Mouse (Mus musculus) MEL (cell line): ENCODE data around the gene Tmem248. TPM values are rescaled to one million over a fixed set of nuclear protein-coding genes. Genes with fewer than 3 reads are reported as not detected.

Experiments used
- DNase-seq: peaks from one replicate; pipeline ENCODE4 v3.0.0; 2011; ENCODE audit warnings: low read depth, low spot score
- H3K27ac ChIP-seq: 2 replicates; pipeline ENCODE4 v1.5.1; 2012; ENCODE audit warnings: low read depth, mild to moderate bottlenecking, control low read depth, low read length, moderate library complexity; ENCODE audit not compliant: control insufficient read depth
- H3K27me3 ChIP-seq, 2 experiments: fragments of 150-350 bp in 1 of 2; sonication (generic) in 1 of 2; 2 replicates each; pipeline ENCODE4 v1.6.1; 2012; ENCODE audit warnings: low read length in 2 of 2, mild to moderate bottlenecking in 2 of 2, improper control_type of control experiment in 1 of 2, moderate library complexity in 1 of 2; ENCODE audit not compliant: insufficient read depth in 2 of 2, control insufficient read depth in 1 of 2
- H3K36me3 ChIP-seq, 2 experiments: 2 replicates each; pipeline ENCODE4 v1.6.1; 2012 to 2014; ENCODE audit warnings: low read length in 2 of 2, improper control_type of control experiment in 1 of 2, inconsistent platforms in 1 of 2, mild to moderate bottlenecking in 1 of 2; ENCODE audit not compliant: insufficient read depth in 2 of 2, control insufficient read depth in 1 of 2
- H3K4me1 ChIP-seq, 2 experiments: fragments of 150-350 bp in 1 of 2; sonication (generic) in 1 of 2; 2 replicates each; pipeline ENCODE4 v1.6.1; 2012; ENCODE audit warnings: low read length in 2 of 2, improper control_type of control experiment in 1 of 2, mild to moderate bottlenecking in 1 of 2; ENCODE audit not compliant: insufficient read depth in 2 of 2, control insufficient read depth in 1 of 2
- H3K4me3 ChIP-seq, 2 experiments: fragments of 150-350 bp in 1 of 2; sonication (generic) in 1 of 2; 2 replicates each; pipeline ENCODE4 v1.5.1; 2012; ENCODE audit warnings: low read depth in 2 of 2, low read length in 2 of 2, mild to moderate bottlenecking in 2 of 2, moderate library complexity in 2 of 2, control low read depth in 1 of 2, improper control_type of control experiment in 1 of 2; ENCODE audit not compliant: control insufficient read depth in 1 of 2, insufficient read depth in 1 of 2
- H3K79me2 ChIP-seq: 2 replicates; pipeline ENCODE4 v1.6.1; 2012; ENCODE audit warnings: mild to moderate bottlenecking, low read length, moderate library complexity; ENCODE audit not compliant: control insufficient read depth, poor library complexity, insufficient read depth
- H3K9ac ChIP-seq: 2 replicates; pipeline ENCODE4 v1.6.1; 2012; ENCODE audit warnings: low read depth, mild to moderate bottlenecking, control low read depth, low read length, moderate library complexity; ENCODE audit not compliant: control insufficient read depth, poor library complexity, severe bottlenecking
- H3K9me3 ChIP-seq: fragments of 150-350 bp; sonication (generic); replicated peaks from 2 replicates; pipeline ENCODE4 v1.6.1; 2012; ENCODE audit warnings: mild to moderate bottlenecking, low read length, improper control_type of control experiment, moderate library complexity; ENCODE audit not compliant: insufficient read depth
- CHD1 ChIP-seq: IDR thresholded peaks from 2 replicates; pipeline ENCODE4 v1.6.1; 2012; ENCODE audit warnings: low read depth, mild to moderate bottlenecking, inconsistent platforms, low read length, improper control_type of control experiment
- CHD2 ChIP-seq: IDR thresholded peaks from 2 replicates; pipeline ENCODE4 v1.6.1; 2011; ENCODE audit warnings: low read length, improper control_type of control experiment
- EP300 ChIP-seq, 2 experiments: IDR thresholded peaks; 2 replicates each; pipeline ENCODE4 v1.6.1; 2011; ENCODE audit warnings: improper control_type of control experiment in 2 of 2, low read length in 2 of 2, low read depth in 1 of 2, mild to moderate bottlenecking in 1 of 2
- GATA1 ChIP-seq: IDR thresholded peaks from 2 replicates; pipeline ENCODE4 v1.6.1; 2011; ENCODE audit warnings: low read depth, low read length, improper control_type of control experiment
- HCFC1 ChIP-seq: IDR thresholded peaks from 2 replicates; pipeline ENCODE4 v1.6.1; 2012; ENCODE audit warnings: low read depth, mild to moderate bottlenecking, inconsistent platforms, low read length, improper control_type of control experiment, moderate library complexity
- JUND ChIP-seq: IDR thresholded peaks from 2 replicates; pipeline ENCODE4 v1.6.1; 2011; ENCODE audit warnings: low read depth, mild to moderate bottlenecking, improper control_type of control experiment, low read length
- NELFE ChIP-seq: IDR thresholded peaks from 2 replicates; pipeline ENCODE4 v1.6.1; 2011; ENCODE audit warnings: low read depth, low read length, improper control_type of control experiment
- POLR2AphosphoS2 ChIP-seq: IDR thresholded peaks from 2 replicates; pipeline ENCODE4 v1.6.1; 2011; ENCODE audit warnings: low read length, improper control_type of control experiment
- POLR2AphosphoS5 ChIP-seq: IDR thresholded peaks from 2 replicates; pipeline ENCODE4 v1.6.1; 2012; ENCODE audit warnings: low read depth, borderline replicate concordance, mild to moderate bottlenecking, inconsistent platforms, low read length, moderate library complexity, mixed read lengths
- RAD21 ChIP-seq: IDR thresholded peaks from 2 replicates; pipeline ENCODE4 v1.6.1; 2011; ENCODE audit warnings: mild to moderate bottlenecking, low read depth, low read length, improper control_type of control experiment
- TAL1 ChIP-seq: IDR thresholded peaks from 2 replicates; pipeline ENCODE4 v1.6.1; 2012; ENCODE audit warnings: mild to moderate bottlenecking, inconsistent platforms, low read length, moderate library complexity, mixed read lengths
- USF1 ChIP-seq: IDR thresholded peaks from 2 replicates; pipeline ENCODE4 v1.6.1; 2014; ENCODE audit warnings: low read depth, mild to moderate bottlenecking, inconsistent platforms, low read length, improper control_type of control experiment, moderate library complexity
- ZNF384 ChIP-seq: IDR thresholded peaks from 2 replicates; pipeline ENCODE4 v1.6.1; 2012; ENCODE audit warnings: low read depth, mild to moderate bottlenecking, inconsistent platforms, low read length, improper control_type of control experiment
- polyA plus RNA-seq, 2 experiments: library from polyadenylated mRNA; stranded (reverse) in 1 of 2; unstranded in 1 of 2; fragments of >175 nt in 1 of 2; fragments of >200 nt in 1 of 2; gene quantifications; 2 replicates each; pipeline versions ENCODE4 v1.2.1 to v1.2.4; 2012; ENCODE audit warnings: low replicate concordance in 2 of 2, low read depth in 1 of 2; ENCODE audit not compliant: insufficient read length in 2 of 2, insufficient read depth in 1 of 2, missing spikeins in 1 of 2
- total RNA-seq: library from RNA; depleted of rRNA; stranded (reverse); fragments of 300-350 nt; gene quantifications from 2 replicates; pipeline ENCODE4 v1.2.3, GENCODE M21; 2012

Gene Tmem248
- total and polyA plus RNA-seq, 3 experiments = 55.5 to 58.2 TPM; not detected in 1

GRCm38 (mm10) chr5:130204560-130204959 is 12.3 kb upstream of the Tmem248 start:
- no peak for DNase-seq

DNA sequence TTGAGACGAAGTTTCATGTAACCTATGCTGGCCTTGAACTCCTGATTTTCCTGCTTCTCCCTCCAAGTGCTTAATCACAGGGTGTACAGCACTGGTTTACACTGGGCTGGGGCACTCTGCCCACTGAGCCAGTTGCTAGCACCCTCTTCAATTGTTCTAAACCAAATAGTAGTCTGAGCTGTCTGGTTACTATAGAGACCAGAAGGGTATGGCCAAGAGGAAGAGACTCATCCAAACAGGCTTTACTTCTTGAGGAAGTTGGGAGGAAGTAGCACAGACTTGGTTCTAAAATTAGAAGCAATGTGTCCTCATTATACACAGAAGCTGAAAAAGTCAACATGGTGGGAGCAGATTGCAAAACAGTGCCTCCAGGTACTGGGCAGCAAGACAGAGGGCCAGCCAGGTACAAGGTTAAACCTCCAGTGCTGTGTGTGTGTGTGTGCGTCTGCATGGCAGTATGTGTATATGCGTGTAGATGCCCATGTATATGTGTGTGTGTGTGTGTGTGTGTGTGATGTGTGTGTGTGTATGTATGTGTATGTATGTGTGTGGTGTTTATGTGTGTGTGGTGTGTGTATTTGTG is 11.3 kb upstream of the Tmem248 start:
- Histone ChIP-seq H3K36me3 (peaks cover 13 to 40% of the 10 kb centered on the region in 2 experiments), H3K4me1 (peaks cover 5 to 15% of the 10 kb centered on the region in 2 experiments), H3K9ac (no peak overlapping the region), H3K27me3 (no peaks in the 10 kb centered on the region), H3K9me3 (no peaks in the 10 kb centered on the region), H3K79me2 (no peaks in the 10 kb centered on the region), H3K4me3 (no peak overlapping the region), H3K27ac (no peak overlapping the region)
- TF ChIP-seq TAL1 (no peak), NELFE (no peak), CHD2 (no peak), POLR2AphosphoS5 (no peak), JUND (no peak), HCFC1 (no peak), RAD21 (no peak), POLR2AphosphoS2 (no peak), EP300 (IDR thresholded peaks at IDR 0.05; ENCODE audit: low read depth in 1 of 2, low read length in 2 of 2) (no peak), GATA1 (no peak), CHD1 (no peak)
- DNase-seq = no peak

More at GRCm38 (mm10) chr5:130204560-130204959, 12.3 kb upstream of the Tmem248 start:
- TF ChIP-seq JUND = no peak
- 0 out of 2 replicates have a peak, but pooled peaks have one; percentile 31 for TF ChIP-seq ZNF384
- TF ChIP-seq CHD1 = no peak
- TF ChIP-seq USF1 = no peak
- Histone ChIP-seq H3K9ac (no peak overlapping the region), H3K9me3 (no peaks in the 10 kb centered on the region), H3K36me3 (peaks cover 13 to 42% of the 10 kb centered on the region in 2 experiments), H3K79me2 (no peaks in the 10 kb centered on the region), H3K27me3 (no peaks in the 10 kb centered on the region), H3K4me3 (no peak overlapping the region), H3K27ac (no peak overlapping the region), H3K4me1 (peaks cover 5 to 15% of the 10 kb centered on the region in 2 experiments)

DNA sequence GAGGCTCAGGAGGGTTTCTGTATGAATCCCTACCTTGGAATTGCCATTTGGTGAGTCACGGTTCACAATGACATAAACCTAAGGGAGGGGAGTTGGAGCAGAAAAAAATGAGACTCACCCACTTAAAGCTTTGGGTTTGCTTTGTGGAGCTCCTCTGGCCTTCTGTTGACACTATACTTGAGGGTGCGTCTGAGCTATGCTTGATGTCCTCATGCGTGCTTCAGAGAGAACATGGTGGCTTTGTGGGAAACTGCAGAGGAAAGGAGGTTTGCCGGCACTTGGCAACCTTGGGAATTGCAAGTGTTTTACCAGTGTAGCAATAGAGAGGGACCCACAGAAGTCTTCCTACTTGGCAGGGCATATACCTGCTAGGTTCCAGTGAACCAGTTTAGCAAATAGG is 9.6 kb upstream of the Tmem248 start:
- H3K4me3 ChIP-seq = no peak overlapping the region
- no peak for TF ChIP-seq GATA1
- TF ChIP-seq POLR2AphosphoS2 = no peak
- TF ChIP-seq, all 39 proteins: peak for 0
- Histone ChIP-seq H3K27ac (no peak overlapping the region), H3K9ac (no peak overlapping the region), H3K4me1 (peaks cover 5 to 15% of the 10 kb centered on the region in 2 experiments), H3K27me3 (no peaks in the 10 kb centered on the region), H3K9me3 (no peaks in the 10 kb centered on the region), H3K79me2 (no peaks in the 10 kb centered on the region), H3K36me3 (peaks cover 13 to 36% of the 10 kb centered on the region in 2 experiments)
- DNase-seq = no peak
